Mouse (Mus musculus) hindbrain, embryonic 12.5 days (tissue): ENCODE data around the gene Gusb. TPM values are rescaled to one million over a fixed set of nuclear protein-coding genes. Genes with fewer than 3 reads are reported as not detected.
A peak's percentile ranks its signal among the peaks of the same experiment; 100 is the strongest.
"Not testable (repeated sequence)": the region's sequence is repeated elsewhere in the genome, so short reads cannot be mapped to it uniquely, and the experiment has no call there.

ENCODE experiments used
- ATAC-seq: fragments of 200-750 bp; cut with Nextera tagmentation; 2 replicates; pipeline ENCODE4 v1.8.0; 2017; ENCODE audit warnings: moderate TSS enrichment; ENCODE audit not compliant: low FRiP score
- H3K27ac ChIP-seq: fragments of 300-500 bp; sonication (generic); 2 replicates; pipeline ENCODE4 v1.5.1; 2016; ENCODE audit warnings: mild to moderate bottlenecking
- H3K27me3 ChIP-seq: fragments of 300-500 bp; sonication (generic); 2 replicates; pipeline ENCODE4 v1.6.1; 2016; ENCODE audit warnings: mild to moderate bottlenecking
- H3K36me3 ChIP-seq: fragments of 300-500 bp; sonication (generic); 2 replicates; pipeline ENCODE4 v1.6.1; 2016; ENCODE audit warnings: mild to moderate bottlenecking
- H3K4me1 ChIP-seq: fragments of 300-500 bp; sonication (generic); 2 replicates; pipeline ENCODE4 v1.6.1; 2016
- H3K4me2 ChIP-seq: fragments of 300-500 bp; sonication (generic); replicated peaks from 2 replicates; pipeline ENCODE4 v1.6.1; 2016; ENCODE audit warnings: mild to moderate bottlenecking
- H3K4me3 ChIP-seq: fragments of 300-500 bp; sonication (generic); 2 replicates; pipeline ENCODE4 v1.5.1; 2016; ENCODE audit warnings: mild to moderate bottlenecking
- H3K9ac ChIP-seq: fragments of 300-500 bp; sonication (generic); 2 replicates; pipeline ENCODE4 v1.6.1; 2016; ENCODE audit warnings: mild to moderate bottlenecking, moderate library complexity
- H3K9me3 ChIP-seq: fragments of 300-500 bp; sonication (generic); replicated peaks from 2 replicates; pipeline ENCODE4 v1.6.1; 2016; ENCODE audit warnings: mild to moderate bottlenecking
- WGBS: fragments of 180-500 bp; shearing (Covaris S2); methylation state at CpG from one replicate; pipeline ENCODE4 v1.1.7; 2016; 5-methylcytosine and 5-hydroxymethylcytosine counted together
- polyA plus RNA-seq: library from polyadenylated mRNA; unstranded; fragments of >200 nt; fragmentation: Nextera tagmentation; extraction: Ambion mirVana; gene quantifications from 2 replicates; pipeline ENCODE4 v1.2.1, GENCODE M21; 2016

Gene Gusb
- polyA plus RNA-seq, 1 experiment from 2014 or later = 31.5 TPM

DNA sequence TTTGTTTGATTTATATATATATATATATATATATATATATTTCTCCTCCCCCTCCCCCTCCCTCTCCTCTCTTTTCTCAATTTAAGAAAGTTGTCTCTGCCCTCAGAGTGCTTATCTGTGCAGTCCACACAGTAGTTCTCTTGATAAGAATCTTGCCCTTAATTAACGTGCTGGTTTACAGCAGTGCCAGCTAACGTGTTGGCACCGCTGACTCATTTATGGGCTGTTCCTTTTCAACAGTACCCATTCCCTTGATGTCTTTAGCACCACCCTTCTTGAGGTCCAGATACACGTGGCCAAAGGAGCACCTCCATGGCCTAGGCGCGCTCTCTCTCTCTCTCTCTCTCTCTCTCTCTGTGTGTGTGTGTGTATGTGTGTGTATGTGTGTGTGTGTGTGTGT lies 47.1 kb downstream of the Gusb start:
- WGBS = 96% methylated on average over 6 of the region's 6 CpGs
- Histone ChIP-seq H3K4me1 (no peaks in the 10 kb centered on the region), H3K27me3 (no peaks in the 10 kb centered on the region), H3K9me3 (no peaks in the 10 kb centered on the region), H3K27ac (no peak overlapping the region), H3K4me3 (no peak overlapping the region), H3K9ac (no peak overlapping the region), H3K4me2 (no peak overlapping the region), H3K36me3 (no peaks in the 10 kb centered on the region)
- no peak for ATAC-seq

DNA sequence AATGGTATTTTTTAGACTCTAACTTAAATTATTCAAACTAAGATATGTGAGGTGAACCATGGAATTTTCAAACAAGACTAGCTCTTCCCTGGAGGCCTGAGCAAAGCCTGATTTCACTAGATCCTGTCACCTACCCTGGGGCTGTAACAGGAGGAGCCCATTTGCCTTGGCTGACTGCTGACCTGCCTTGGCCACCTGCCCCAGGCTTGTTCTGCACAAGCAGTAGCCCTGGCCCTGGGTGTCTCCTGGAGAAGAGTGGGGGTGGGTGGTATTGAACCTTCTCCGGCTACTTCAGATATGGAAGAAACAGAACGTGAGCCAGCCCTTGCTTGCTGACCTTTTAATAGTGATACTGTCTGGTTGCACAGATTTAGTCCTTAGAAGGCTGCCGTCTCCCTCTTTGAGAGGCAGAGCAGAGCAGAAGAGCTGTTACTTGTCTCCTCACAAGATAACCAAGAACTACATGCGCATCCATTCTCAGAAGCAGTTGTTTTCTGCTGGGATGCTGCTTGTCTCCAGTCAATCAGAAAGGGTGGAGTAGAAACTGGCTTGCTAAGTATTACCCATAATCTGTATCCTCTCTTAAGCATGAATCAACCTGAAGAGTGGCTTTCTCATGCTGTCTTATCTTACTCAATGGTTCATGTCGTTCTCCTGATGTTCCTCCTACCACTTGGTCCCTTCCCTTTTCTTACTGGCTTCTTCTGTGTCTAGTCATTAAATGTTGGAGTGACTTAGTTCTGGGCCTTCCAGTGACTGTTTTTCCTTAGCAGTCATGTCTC lies 48.2 kb downstream of the Gusb start:
- no peak overlapping the region for H3K4me3 ChIP-seq
- H3K4me1 ChIP-seq = no peaks in the 10 kb centered on the region
- no peaks in the 10 kb centered on the region for H3K27me3 ChIP-seq
- H3K4me2 ChIP-seq = no peak overlapping the region
- WGBS = 89% methylated on average over 5 of the region's 5 CpGs
- no peak overlapping the region for H3K27ac ChIP-seq
- ATAC-seq = no peak
- H3K9ac ChIP-seq = no peak overlapping the region
- no peaks in the 10 kb centered on the region for H3K36me3 ChIP-seq
- no peaks in the 10 kb centered on the region for H3K9me3 ChIP-seq

DNA sequence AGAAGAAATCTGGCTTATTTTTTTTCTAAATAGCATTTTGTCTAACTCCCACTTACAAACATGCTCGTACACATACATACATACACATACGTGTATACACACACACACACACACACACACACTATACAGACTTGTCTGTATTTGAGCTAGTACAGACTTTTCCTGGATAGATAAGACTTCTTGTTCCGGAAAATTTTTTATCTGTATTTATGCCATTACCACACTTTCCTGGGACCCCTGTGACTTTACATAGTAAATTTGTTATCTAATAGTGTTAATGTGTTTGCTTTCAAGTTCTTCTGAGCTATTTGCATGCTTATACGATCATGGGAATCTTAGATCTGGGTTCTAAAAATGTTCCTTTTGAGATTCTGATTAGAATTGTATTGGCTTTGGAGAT lies 50.7 kb downstream of the Gusb start:
- 94% methylated on average over 4 of the region's 4 CpGs for WGBS
- Histone ChIP-seq H3K4me1 (no peaks in the 10 kb centered on the region), H3K27me3 (no peaks in the 10 kb centered on the region), H3K36me3 (no peaks in the 10 kb centered on the region), H3K9me3 (no peaks in the 10 kb centered on the region), H3K9ac (no peak overlapping the region), H3K4me3 (no peak overlapping the region), H3K4me2 (no peak overlapping the region), H3K27ac (no peak overlapping the region)
- no peak for ATAC-seq

DNA sequence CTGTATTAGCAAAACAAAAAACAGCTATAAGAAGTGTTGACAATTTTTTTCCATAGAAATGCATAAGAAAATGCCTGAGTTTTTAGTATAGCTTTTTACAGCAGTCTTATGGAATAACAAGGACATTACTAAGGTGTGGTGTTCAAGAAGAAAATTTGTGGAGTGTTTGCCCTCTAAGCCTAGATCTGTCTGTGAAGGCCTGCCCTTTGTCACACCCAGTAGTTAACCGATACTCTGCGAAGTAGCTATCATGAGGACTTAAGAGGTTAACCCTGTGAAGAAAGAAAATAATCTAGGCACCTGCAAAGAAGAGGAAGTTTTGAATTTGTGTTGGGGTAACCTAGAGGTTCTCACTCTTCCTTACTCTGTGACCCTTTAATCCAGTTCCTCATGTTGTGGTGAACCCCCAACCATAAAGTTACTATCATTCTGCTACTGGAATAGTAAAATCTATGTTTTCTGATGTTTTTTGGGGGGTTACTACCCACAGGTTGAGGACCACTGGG lies 55.3 kb downstream of the Gusb start:
- 97% methylated on average over 2 of the region's 2 CpGs for WGBS
- no peaks in the 10 kb centered on the region for H3K27me3 ChIP-seq
- no peak overlapping the region for H3K4me2 ChIP-seq
- H3K9ac ChIP-seq = no peak overlapping the region
- no peak for ATAC-seq
- H3K36me3 ChIP-seq = peaks cover 8% of the 10 kb centered on the region; the same call in 1 of the 2 replicates
- peaks cover 6% of the 10 kb centered on the region; the same call in 1 of the 2 replicates for H3K4me1 ChIP-seq
- H3K4me3 ChIP-seq = no peak overlapping the region
- no peak overlapping the region for H3K27ac ChIP-seq
- no peaks in the 10 kb centered on the region for H3K9me3 ChIP-seq

DNA sequence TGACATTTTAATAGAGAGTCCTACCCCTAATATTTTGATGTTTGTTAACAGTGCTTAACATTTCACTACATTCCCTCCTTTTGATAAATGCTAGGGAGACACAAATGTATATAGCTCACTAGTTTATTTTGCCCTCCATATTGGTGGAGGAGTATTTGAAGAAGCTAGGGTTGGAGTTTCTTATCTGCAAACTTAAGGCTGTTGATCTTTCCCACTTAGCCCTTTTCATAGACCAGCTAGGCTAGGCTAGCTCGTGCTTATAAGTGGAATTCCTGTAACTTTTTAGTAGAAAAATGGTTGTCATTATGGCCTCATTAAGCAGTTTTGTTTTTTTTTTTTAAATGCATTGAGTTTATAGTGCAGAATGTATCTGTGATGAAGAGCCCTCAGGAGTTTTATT lies 59.4 kb downstream of the Gusb start:
- Histone ChIP-seq H3K9ac (no peak overlapping the region), H3K4me2 (no peak overlapping the region), H3K4me3 (no peak overlapping the region), H3K9me3 (no peaks in the 10 kb centered on the region), H3K4me1 (peaks cover 6% of the 10 kb centered on the region; the same call in 1 of the 2 replicates), H3K27ac (no peak overlapping the region), H3K27me3 (no peaks in the 10 kb centered on the region), H3K36me3 (peaks cover 8% of the 10 kb centered on the region; the same call in 1 of the 2 replicates)
- no peak for ATAC-seq
- 92% methylated on average over 1 of the region's 1 CpGs for WGBS

DNA sequence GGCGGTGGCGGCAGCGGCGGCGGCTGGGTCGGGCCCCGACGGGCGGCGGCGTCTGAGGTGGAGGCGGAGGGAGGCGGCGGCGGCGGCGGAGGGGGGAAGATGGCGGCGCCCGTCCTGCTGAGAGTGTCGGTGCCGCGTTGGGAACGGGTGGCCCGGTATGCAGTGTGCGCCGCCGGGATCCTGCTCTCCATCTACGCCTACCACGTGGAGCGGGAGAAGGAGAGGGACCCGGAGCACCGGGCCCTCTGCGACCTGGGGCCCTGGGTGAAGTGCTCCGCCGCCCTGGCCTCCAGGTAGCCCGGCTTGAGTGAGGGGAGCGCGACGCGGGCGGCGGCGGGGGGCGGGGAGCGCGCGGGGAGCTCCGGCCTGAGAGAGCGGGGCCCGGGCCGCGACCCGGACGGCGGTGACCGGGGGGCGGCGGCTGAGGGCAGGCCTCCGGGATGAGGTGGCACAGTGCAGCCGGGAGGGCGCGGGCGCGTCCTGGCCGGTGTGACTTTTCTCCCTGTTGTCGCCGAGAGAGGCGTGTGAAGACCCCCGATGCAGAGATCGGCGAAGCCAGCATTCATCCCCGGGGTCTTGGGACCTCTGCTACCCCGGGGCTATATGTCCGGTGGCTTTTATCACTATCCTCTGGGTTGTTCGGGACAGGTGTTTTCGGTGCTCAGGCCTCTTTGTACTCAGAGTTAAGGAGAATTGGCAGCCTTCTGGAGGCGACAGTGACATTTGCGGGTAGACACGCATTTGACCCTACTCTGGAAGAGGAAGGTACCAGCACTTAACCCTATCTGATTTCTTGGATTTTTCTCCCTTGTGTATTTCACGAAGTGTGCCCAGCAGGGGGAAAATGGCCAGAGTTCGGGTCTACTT lies 60.5 kb downstream of the Gusb start:
- WGBS = under 1% methylated on average over 49 of the region's 82 CpGs
- not testable (repeated sequence) for H3K27me3 ChIP-seq, H3K4me1 ChIP-seq, H3K36me3 ChIP-seq, H3K9me3 ChIP-seq
- peak; percentile 68 for ATAC-seq
- Histone ChIP-seq H3K4me2 (peak overlapping the region; percentile 74), H3K27ac (peak overlapping the region; percentile 79), H3K4me3 (peak overlapping the region; percentile 90), H3K9ac (peak overlapping the region; percentile 90)

DNA sequence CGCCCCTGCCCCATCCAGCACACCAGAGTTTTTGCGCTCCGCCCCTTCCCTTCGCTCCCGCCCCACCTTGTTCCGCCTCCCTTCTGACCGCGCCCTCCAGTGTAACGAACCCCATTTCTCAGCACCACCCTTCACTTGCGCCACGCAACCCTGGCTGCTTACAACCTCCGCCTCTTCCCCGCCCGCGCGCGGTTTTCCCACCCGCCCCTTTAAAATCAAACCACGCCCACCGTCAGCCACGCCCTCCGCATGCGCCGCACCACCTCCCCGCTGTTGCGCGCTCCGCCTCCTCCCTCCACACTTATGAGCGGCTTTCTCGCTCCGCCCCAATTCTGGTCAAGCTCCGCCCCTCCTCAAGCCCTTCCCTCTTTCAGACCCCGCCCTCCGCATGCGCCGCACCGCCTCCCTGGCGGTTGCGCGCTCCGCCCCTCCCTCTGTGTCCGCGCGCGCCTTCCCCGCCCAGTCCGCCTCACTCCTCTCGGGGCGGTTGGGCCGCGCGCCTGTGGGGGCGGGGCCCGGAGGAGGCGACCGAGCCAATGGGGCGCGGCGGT lies 61.3 kb downstream of the Gusb start, which contains the start of gene Vkorc1l1:
Gene Vkorc1l1 (plus strand): TSS at position 476 of the 551 bp plus-strand sequence.
- H3K4me1 ChIP-seq = peaks cover 6% of the 10 kb centered on the region; the same call in 1 of the 2 replicates
- H3K4me2 ChIP-seq = peak within 1 kb of the TSS; percentile 74
- peak within 1 kb of the TSS; percentile 79 for H3K27ac ChIP-seq
- no peaks in the 10 kb centered on the region for H3K27me3 ChIP-seq
- WGBS = under 1% methylated on average over 56 of the region's 59 CpGs
- peak within 1 kb of the TSS; percentile 90 for H3K4me3 ChIP-seq
- peak within 1 kb of the TSS; percentile 90 for H3K9ac ChIP-seq
- H3K36me3 ChIP-seq = peaks cover 8% of the 10 kb centered on the region; the same call in 1 of the 2 replicates
- H3K9me3 ChIP-seq = no peaks in the 10 kb centered on the region
- ATAC-seq = peak; percentile 96

DNA sequence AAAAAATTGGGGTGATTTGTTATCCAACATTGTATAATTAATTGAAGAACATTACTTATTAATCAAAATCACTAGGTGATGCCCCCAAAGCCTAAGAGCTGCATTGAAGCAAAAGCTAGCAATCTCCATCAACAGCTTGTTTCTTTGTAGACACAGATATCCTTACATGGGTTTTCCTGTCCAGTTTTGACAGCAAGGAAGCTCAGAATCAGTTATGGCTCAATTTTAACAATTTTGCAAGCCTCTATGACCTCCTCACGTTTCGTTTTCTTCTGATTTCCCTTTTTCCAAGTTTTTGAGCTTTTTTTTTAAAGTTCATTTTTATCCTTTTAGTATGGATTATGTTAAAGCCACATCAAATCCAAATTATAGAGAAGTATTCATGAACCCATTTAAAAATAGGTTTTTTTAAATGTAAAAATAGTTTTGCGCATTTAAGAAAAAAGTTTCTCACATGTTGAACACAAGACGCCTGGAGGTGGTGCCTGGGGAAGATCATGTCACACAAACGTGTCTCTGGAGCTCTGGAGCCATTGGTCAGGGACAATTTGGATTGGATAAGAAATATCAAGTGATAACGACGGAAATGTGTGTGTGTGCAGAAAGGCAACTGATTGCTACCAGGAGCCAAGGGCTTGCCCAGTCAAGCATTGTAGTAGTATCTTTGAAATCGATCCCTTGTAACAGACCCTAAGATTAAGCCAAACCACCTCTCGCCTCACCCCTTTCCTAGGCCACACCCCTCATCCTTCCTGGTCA lies 61.9 kb downstream of the Gusb start:
- Histone ChIP-seq H3K27me3 (no peaks in the 10 kb centered on the region), H3K27ac (peak overlapping the region; percentile 64), H3K4me1 (peaks cover 6% of the 10 kb centered on the region; the same call in 1 of the 2 replicates), H3K4me2 (peak overlapping the region; percentile 50), H3K9ac (peak overlapping the region; percentile 27; the same call in 1 of the 2 replicates), H3K9me3 (no peaks in the 10 kb centered on the region), H3K4me3 (peak overlapping the region; percentile 90), H3K36me3 (peaks cover 8% of the 10 kb centered on the region; the same call in 1 of the 2 replicates)
- WGBS = 9% methylated on average over 9 of the region's 9 CpGs
- ATAC-seq = no peak

DNA sequence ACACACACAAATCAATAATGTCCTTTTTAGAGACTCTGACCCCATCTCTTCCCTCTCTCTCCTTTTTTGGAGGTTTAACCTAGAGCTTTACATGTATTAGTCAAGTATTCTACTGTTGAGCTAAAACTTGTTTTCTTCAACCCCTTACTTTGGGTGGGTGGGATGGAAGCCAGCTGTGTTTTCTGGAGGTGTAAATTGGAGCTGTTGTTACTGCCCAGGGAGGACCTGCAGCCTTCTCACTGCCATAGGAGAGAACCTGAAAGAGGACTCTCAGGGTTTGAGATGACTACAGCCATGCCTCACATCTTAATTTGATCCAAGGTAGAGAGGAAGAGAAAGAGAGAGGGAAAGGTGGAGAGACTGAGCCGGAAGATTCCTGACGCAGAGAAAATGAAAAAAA lies 62.6 kb downstream of the Gusb start:
- 64% methylated on average over 2 of the region's 2 CpGs for WGBS
- H3K4me3 ChIP-seq = no peak overlapping the region
- H3K4me1 ChIP-seq = peaks cover 6% of the 10 kb centered on the region; the same call in 1 of the 2 replicates
- 0 out of 2 replicates have a peak, but pooled peaks cover 4% of the 10 kb centered on the region for H3K36me3 ChIP-seq
- H3K27me3 ChIP-seq = no peaks in the 10 kb centered on the region
- no peak overlapping the region for H3K4me2 ChIP-seq
- H3K9ac ChIP-seq = no peak overlapping the region
- H3K9me3 ChIP-seq = no peaks in the 10 kb centered on the region
- ATAC-seq = no peak
- no peak overlapping the region for H3K27ac ChIP-seq
